Mouse (Mus musculus) adrenal gland, adult 8-10 months (tissue): ENCODE data around the gene Spdye4a. TPM values are rescaled to one million over a fixed set of nuclear protein-coding genes. Genes with fewer than 3 reads are reported as not detected.
A peak's percentile ranks its signal among the peaks of the same experiment; 100 is the strongest.

Experiments
- DNase-seq: peaks from one replicate; pipeline ENCODE4 v3.0.0; 2022
- total RNA-seq, 4 experiments: library from RNA; stranded (reverse); gene quantifications; 2 replicates each; pipeline ENCODE4 v1.2.4; 2022

Gene Spdye4a
- total RNA-seq = not detected

DNA sequence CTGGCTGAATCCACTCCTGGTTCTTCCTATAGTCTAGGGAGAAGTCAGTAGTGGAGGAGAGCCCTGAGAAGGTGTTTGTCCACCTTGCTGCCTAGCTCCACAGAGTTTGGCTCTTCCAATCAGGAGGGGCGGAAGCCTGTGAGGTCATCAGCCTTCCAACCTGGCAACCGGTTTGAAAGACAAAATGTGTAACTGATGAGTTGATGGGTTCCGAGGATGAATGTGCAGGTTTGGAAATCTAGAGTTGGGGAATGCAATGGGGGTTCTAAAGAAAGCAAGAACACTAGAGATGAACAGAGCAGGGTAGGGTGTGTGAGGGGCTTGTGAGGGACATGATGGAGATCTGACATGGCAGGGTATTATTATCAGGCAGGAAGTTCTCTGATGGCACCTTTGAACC is at the start of gene Spdye4a:
Gene Spdye4a, minus strand, starts transcription at position 101 of the 400 bp plus-strand sequence.
- no peak for DNase-seq

GRCm38 (mm10) chr5:143275761-143276160 is 49.1 kb upstream of the Spdye4a start:
- no peak for DNase-seq

DNA sequence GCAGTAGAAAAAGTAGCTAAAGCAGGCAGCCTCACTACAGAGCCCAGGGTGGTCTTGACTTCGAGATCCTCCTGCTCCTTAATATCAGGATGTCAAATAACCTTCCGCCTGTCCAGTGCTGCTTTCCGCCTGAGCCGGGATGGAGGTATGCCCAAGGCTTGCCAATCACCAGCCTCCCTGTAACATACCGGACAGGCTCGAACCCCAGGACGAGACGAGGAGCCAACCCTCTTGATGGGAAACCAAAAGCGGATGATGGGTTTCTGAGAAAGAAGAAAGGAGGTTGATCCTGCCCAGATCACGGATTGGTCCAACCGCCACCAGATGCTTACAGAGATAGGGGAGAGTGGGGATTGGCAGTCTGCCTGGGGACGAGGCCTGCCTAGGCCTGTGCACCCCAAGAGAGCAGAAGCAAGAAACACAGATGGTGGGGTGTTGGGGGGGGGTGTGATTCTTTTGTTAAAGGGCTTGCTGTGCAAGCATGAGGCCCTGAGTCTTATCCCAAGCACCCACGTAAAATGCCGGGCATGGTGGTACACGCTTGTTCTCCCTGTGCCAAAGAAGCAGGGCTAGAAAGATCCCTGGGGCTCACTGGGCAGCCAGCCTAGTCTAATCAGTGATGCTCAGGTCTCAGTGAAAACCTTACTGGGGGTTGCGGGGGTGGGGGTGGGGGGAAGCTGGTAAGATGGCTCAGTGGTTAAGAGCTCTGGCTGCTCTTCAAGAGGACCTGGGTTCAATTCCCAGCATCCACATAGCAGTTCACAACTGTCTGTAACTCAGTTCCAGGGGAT is 46.0 kb upstream of the Spdye4a start:
- no peak for DNase-seq

DNA sequence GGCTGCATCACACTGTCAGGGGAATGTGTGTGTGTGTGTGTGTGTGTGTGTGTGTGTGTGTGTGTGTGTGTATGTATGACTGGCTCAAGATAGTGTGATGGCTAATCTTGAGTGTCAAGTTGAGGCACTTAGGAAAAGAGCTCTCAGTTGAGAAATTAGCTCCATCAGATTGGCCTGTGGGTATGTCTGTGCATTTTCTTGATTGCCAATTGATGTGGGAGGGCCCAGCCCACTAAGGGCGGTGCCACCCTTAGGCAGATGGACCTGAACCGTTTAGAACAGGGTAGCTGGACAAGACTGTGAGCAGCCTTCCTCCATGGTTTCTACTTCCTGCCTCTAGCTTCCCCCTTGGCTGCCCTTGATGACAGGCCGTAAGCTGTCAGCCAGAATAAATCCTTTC is 45.4 kb upstream of the Spdye4a start:
- no peak for DNase-seq

DNA sequence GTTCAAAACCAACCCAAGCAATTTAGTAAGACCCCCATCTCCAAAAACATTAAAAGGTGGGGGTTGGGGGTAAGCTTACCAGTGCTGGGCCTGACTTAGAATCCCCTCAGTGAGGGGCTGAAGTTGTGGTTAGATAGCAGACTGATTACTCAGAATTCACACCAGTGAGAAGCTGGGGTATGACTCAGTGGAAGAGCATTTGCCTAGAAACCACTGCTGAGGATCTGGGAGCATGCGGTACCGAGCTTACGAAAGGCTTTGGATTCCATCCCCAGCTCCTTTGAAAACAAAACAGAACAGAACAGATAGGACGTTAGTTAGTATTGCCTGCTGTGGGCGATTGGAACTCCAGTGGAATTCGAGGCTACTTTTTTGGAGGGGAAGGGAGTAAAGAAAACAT is 45.0 kb upstream of the Spdye4a start:
- DNase-seq = no peak

DNA sequence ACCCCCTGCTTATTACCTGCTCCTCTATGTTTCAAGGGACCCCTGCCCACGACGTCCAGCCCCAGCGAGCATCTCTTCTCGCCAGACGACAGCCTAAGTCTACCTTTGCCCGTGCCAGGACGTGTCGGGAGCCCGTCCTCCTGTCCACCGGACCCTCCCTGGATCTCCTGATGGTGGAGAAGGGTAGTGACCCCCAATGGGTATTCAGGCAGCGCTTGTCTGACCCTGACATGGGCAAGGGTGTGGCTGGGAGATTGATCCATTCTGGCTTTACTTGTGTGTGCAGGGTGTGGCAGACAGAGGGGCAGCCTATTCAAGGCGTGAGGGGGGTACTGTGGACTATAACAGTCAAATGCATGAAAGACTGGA is 43.4 kb upstream of the Spdye4a start:
- no peak for DNase-seq

GRCm38 (mm10) chr5:143269363-143270150 is 42.9 kb upstream of the Spdye4a start, which contains the start of gene Zfp316:
Gene Zfp316, minus strand, starts transcription at chr5:143270022.
- DNase-seq = peak; percentile 50

DNA sequence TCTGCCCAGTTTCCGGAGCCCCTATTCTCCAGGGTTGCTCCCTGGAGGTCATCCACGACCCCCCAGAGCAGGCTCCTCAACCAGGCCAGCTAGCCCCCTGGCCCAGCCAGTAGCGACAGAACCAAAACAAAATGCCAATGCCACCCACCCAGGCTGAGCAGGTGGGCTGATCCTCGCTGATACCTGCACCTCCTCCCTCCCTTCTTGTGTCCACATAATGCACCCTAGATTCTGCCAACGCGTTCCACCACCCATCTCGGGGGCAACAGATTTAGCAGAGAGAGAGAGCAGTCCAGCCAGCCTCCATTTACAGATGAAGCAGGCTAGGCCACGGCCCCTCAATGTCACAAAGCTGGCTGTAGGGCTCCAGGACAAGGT is 42.3 kb upstream of the Spdye4a start:
- DNase-seq = no peak

- DNase-seq = no peak
These were observed 40.1 kb upstream of the Spdye4a start for GRCm38 (mm10) chr5:143266794-143267193.

DNA sequence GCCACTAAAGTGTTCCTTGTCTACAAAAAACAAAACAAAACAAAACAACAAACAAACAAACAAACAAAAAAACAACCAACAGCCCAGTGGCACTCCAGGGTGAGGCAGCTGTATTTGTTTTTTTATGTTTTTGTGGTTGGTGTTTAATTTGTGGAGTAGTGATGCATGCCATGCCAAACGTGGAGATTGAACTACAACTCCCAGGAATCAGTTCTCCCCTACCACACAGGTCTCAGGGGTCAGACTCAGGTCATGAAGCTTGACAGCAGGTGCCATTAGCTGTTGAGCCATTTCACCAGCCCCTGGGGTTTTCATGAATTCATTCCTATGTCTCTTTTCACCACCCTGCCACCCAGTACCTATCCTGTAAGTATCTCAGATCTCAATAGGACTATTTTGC is 38.7 kb upstream of the Spdye4a start:
- DNase-seq = no peak

DNA sequence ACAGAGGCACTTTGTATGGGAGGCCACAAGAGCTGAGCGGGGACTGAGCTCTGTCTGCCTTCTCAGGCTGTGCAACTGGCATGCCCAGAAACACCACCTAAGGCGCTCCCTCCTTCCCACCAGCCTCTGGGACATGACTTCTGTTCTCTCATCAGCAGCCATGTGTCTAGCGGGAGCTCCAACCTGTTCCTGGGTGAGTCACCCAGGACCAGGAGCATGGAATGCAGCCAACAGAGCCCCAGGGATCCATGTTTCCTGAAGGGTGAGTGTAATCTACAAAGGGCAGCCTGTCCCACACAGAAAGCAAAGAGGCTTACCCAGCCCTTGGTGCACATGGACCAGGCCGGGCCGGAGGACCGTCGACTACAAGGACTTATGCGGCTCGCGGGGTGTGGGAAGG is 38.0 kb upstream of the Spdye4a start:
- no peak for DNase-seq

- DNase-seq = no peak
These were observed 34.9 kb upstream of the Spdye4a start for GRCm38 (mm10) chr5:143261636-143262035.

GRCm38 (mm10) chr5:143255802-143256201 is 29.1 kb upstream of the Spdye4a start:
- no peak for DNase-seq

- no peak for DNase-seq
These were observed 28.4 kb upstream of the Spdye4a start for GRCm38 (mm10) chr5:143255131-143255519.

- no peak for DNase-seq
These were observed 27.9 kb upstream of the Spdye4a start for GRCm38 (mm10) chr5:143254487-143255130.

DNA sequence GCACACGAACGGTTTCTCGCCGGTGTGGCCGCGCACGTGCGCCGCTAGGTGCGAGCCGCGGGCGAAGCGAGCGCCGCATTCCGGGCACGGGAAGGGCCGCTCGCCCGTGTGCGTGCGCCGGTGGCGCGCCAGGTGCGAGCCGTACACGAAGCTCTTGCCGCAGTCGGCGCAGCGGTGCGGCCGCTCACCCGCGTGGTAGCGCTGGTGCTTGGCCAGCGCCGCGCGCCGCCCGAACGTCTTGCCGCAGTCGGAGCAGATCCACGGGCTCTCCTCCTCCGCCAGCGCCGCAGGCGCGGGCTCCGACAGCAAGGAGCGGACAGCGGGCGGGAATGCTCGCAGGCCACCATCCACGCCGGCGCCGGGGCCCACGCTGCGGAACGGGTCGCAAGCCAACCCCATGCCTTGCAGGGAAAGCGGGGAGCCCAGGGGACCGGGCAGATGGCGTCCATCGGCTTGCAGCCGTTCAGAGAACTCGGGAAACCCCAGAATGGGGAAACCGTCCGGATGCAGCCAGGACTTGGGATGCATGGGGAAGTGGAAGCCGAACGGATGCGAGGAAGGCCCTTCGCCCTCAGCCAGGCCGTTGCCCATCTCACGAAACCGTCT is 27.3 kb upstream of the Spdye4a start:
- no peak for DNase-seq

GRCm38 (mm10) chr5:143253186-143253880 is 26.6 kb upstream of the Spdye4a start:
- DNase-seq = no peak

- no peak for DNase-seq
These were observed 26.1 kb upstream of the Spdye4a start for GRCm38 (mm10) chr5:143252791-143253185.

DNA sequence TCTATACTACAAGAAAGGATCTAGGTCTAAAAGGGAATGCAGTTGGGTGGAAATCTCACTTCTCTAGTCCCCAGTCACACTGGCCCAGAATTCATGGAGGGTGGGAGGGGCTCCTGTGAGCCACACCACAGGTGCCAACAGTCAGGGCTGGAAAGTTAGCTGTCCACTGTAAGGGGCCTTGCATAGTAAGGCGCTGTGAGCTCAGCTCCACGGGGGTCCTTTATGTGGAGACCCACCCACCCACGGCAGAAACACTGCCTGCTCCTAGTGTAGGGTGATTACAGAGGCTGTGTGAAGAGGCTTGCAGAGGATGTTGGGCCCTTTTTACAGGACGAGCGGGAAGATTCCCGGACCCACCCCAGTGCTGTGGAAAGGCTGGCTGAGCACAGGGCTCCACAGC is 25.3 kb upstream of the Spdye4a start:
- DNase-seq = no peak

- DNase-seq = no peak
These were observed 18.2 kb upstream of the Spdye4a start for GRCm38 (mm10) chr5:143244926-143245325.

GRCm38 (mm10) chr5:143236036-143236435 is 9.3 kb upstream of the Spdye4a start:
- DNase-seq = no peak

DNA sequence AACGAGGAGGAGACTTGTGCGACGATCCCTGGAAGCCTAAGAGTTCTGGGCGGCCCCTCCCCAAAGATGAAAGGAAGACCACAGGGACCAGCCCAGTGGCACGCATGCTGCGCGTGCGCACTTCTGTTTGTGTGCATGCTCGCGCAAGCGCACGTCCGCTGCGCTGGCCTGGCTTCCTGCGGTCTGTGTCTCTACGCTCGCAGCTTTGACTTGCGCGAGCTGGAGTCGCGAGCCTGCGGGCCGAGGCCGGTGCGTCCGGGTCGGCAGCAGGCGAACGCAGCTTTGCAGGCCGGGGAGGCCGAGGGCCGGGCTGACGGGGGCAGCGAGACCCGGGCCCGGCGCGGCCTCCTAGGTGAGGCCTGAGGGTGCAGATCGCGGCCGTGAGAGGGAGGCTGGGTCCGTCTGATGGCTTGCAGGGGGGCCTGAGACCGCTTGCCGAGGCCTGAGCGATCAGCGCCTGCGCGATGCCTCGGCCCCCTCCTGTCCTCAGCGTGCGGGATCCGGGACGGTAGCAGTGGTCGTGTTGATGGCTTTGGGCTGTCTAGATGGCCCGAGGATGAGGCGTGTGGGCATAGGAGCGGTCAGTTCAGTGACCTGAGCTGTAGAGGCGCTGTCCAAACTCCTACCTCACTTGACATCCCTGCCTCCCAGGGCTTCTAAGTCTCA is 8.5 kb upstream of the Spdye4a start, which contains the start of gene Zfp12:
Gene Zfp12, plus strand, starts transcription at position 136 of the 666 bp plus-strand sequence.
- DNase-seq = peak; percentile 96
